Mouse (Mus musculus) gastrocnemius, adult 2 months (tissue): Measurements from ENCODE around the gene Mblac1. TPM values are rescaled to one million over a fixed set of nuclear protein-coding genes. Genes with fewer than 3 reads are reported as not detected.

Experiments used
- DNase-seq: peaks from one replicate; pipeline ENCODE4 v3.0.0; 2022
- H3K27ac ChIP-seq: fragments of 200-600 bp; 2 replicates; pipeline ENCODE4 v1.8.1; 2022; ENCODE audit warnings: mild to moderate bottlenecking
- H3K4me3 ChIP-seq: fragments of 200-600 bp; 2 replicates; pipeline ENCODE4 v1.8.1; 2022; ENCODE audit warnings: mild to moderate bottlenecking, moderate library complexity
- CTCF ChIP-seq: fragments of 200-600 bp; IDR thresholded peaks from 2 replicates; pipeline ENCODE4 v1.8.1; 2022; ENCODE audit warnings: antibody characterized with exemption, mild to moderate bottlenecking, moderate library complexity
- intact Hi-C: fragments of 180-260 bp; cut with DNase I; formaldehyde crosslinking; loops from one replicate; pipeline ENCODE4 v1.15.1; 2025
- microRNA-seq: library from miRNA; unstranded; fragments of <30 nt; microRNA quantifications from one replicate; pipeline ENCODE4 v1.2.0, GENCODE M21; 2021
- total RNA-seq, 2 experiments: library from RNA; stranded (reverse); gene quantifications; 2 replicates each; pipeline ENCODE4 v1.2.3; 2021

Mblac1 gene
- total RNA-seq, 2 experiments from 2014 or later, result 1.3 to 1.4 TPM

DNA sequence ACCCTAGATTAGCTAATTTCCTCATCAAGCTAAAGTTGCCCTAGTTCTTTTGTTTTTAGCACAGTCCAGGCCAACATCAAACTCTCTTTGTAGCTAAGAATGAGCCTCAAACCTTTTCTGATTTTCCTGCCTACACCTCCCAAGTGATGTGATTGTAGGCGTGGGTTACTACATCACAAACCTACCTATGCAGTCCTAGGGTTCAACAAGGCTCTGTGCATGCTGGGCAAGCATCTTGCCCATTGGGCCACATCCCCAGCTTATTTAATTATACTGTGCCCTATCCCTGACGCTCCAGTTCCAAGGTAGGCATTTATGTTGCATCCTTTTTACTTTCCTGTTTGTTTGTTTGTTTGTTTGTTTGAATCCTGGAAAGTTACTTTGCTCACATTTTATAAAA lies 31.6 kb downstream of the Mblac1 start, which contains the start of gene Nxpe5:
Gene Nxpe5, plus strand, starts transcription at position 199 of the 400 bp plus-strand sequence.
- Histone ChIP-seq H3K4me3 (no peak within 1 kb of the TSS), H3K27ac (no peak within 1 kb of the TSS)
- TF ChIP-seq CTCF, result no peak
- intact Hi-C loops, result no loop called here
- DNase-seq, result no peak

DNA sequence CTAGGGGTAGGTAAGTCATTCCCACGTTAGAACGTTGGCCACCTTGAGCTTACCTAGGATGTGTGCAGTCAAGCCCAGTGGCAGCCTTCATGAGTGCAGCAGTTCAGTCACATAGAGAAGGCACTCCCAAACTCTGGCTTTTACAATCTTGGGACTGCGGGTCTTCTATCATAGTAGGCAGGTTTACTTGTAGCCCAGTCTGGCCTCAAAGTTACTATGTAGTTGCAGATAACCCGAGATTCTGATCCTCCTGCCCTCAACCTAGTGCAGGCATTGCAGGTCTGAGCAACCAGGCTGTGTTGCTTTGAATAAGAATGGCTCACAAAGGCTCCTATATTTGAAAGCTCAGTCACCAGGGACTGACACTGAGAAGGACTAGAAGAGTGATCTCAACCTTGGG lies 32.4 kb downstream of the Mblac1 start:
- TF ChIP-seq CTCF, result no peak

DNA sequence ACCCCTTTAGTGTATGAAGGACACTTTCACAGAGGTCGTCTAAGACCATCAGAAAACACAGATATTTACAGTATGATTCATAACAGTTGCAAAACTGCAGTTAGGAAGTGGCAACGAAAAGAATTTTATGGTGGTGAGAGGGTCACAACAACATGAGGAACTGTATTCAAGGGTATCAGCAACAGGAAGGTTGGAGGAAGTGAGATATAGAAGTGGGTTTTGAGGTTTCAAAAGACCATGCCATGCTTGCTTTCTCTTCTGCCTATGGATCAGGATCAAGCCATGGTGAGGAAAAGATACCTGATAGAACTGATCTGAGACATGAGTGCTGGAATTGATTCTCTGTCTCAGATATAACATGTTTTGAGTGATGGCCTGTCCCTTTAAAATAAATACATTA lies 33.3 kb downstream of the Mblac1 start:
- Histone ChIP-seq H3K4me3 (no peak overlapping the region), H3K27ac (no peak overlapping the region)
- no peak for TF ChIP-seq CTCF
- DNase-seq, result no peak
- intact Hi-C loops, result no loop called here

More for the DNA sequence above, 32.4 kb downstream of the Mblac1 start:
- no peak overlapping the region for H3K27ac ChIP-seq
- intact Hi-C loops, result no loop called here
- no peak for DNase-seq
- no peak overlapping the region for H3K4me3 ChIP-seq

DNA sequence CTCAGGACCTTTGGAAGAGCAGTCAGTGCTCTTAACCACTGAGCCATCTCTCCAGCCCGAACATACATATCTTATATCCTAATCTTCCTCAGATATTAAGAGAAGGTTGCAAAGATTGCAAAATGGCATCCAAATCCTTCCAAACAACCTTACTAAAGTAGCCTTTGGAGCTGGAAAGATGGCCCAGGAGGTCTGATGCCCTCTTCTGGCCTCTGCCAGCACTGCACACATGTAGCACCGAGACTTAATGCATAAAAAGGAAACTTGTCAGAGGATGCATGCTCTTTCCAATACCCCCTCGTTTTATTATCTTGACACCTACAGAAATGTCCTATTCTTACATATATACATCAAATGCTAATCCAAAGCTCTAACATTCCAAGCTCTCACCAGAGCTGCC lies 33.9 kb downstream of the Mblac1 start:
- Histone ChIP-seq H3K27ac (no peak overlapping the region), H3K4me3 (no peak overlapping the region)
- TF ChIP-seq CTCF, result peak; percentile 52
- DNase-seq, result peak; percentile 33
- intact Hi-C loops, result no loop called here

DNA sequence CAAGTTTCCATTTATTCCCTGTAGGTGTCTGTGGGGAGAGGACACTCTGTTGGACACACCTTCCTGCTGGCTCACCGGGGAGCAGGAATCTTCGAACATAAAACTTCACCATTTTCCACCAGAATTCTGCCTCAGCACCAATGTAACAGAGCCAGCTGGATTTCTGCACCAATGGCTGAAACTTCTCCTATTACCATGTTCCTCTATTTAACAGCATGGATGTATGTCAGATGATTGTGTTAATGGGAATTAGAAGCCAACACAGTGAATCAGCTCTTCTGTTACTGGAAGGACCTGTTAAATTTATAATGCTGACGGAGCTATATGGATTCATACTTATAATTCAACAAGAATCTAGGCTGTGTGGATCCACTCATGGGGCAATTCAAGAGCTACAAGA lies 35.4 kb downstream of the Mblac1 start:
- no peak overlapping the region for H3K27ac ChIP-seq
- intact Hi-C loops, result no loop called here
- H3K4me3 ChIP-seq, result no peak overlapping the region
- TF ChIP-seq CTCF, result no peak
- DNase-seq, result no peak

DNA sequence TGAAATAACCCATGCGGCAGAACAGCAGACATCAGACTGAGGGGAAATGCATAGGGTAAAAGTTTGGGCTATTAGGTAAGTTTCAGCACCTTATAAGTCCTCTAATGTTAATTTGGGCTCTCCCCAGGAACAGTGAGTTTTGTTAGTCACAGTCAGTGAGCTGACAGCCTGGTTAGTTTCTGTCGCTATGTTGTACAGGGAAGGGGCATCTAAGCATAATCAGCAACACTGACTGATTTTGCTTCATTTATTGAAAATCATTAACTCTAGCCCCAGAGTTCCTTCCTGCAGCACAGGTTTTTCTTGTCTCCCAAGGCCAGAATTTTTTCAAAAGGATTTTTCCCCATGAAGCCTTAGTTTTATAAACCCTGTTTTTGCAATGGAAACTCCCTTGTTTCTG lies 39.7 kb downstream of the Mblac1 start:
- DNase-seq, result no peak
- intact Hi-C loops, result loop anchor here (2.0 kb wide), 1 partner anchor 27 kb away; no protein-coding TSS in a partner anchor
- no peak overlapping the region for H3K27ac ChIP-seq
- TF ChIP-seq CTCF, result no peak
- H3K4me3 ChIP-seq, result no peak overlapping the region

DNA sequence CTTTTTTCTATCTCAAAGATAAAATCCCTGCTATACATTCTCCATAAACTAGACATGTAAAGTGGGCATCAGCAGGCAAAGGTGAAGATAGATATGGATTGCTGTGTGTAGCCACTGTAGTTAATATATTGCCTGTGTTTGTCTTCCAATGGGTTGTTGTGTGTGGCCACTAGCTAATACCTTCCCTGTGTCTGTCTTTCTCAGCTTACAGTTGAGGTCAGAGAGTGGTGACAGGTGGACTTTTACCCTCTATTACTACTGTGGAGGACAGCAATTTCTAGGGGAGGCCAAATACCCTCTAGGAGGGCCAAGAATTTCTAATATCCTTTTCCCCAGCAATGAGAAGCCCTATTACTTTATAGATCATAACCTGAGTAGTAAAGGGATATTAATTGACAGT lies 40.1 kb downstream of the Mblac1 start:
- no peak overlapping the region for H3K27ac ChIP-seq
- no peak overlapping the region for H3K4me3 ChIP-seq
- DNase-seq, result no peak
- intact Hi-C loops, result loop anchor here (2.0 kb wide), 1 partner anchor 27 kb away; no protein-coding TSS in a partner anchor
- no peak for TF ChIP-seq CTCF

DNA sequence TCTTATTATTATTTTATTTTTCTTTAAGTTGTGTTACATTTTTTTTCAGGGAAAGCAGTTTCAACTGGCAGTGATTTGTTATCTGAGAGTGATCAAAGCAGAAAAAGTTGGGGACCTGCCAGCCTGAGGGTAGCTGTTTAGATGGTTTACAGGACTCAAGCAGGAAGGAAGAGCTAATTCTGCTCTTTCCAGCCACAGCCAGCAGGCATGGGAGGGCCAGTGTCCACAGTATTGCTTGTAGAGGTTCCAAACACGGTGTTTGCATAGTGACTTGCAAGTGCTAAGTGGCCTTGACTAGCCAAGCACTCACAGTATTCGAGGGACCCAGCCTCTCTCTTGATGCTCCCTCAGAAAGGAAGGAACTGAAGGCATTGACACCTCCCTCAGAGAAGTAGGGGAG lies 47.4 kb downstream of the Mblac1 start:
- no peak for DNase-seq
- no peak overlapping the region for H3K4me3 ChIP-seq
- no peak overlapping the region for H3K27ac ChIP-seq
- intact Hi-C loops, result no loop called here
- no peak for TF ChIP-seq CTCF

Small RNAs within 50 kb of the gene (microRNA-seq; reads per million reads assigned to microRNA genes)
- gene Mir106b (966 reads per million, percentile 76 among the genes with 10 or more reads in this experiment), gene Mir25 (324 reads per million, percentile 61 among the genes with 10 or more reads in this experiment), gene Mir93 (2,121 reads per million, percentile 83 among the genes with 10 or more reads in this experiment)

Other genes with a start within 250 kb of the Mblac1 start
- under 1 TPM; 0.31 to 0.51 TPM for gene Gjc3, start 231.2 kb upstream of the Mblac1 start, total RNA-seq
- not detected for gene Azgp1, start 212.8 kb upstream of the Mblac1 start, total RNA-seq
- not detected for gene Smok3a, start 173.1 kb upstream of the Mblac1 start, total RNA-seq
- gene Smok3b, start 172.9 kb upstream of the Mblac1 start, total RNA-seq, result not detected
- gene Smok3c, start 141.1 kb upstream of the Mblac1 start, total RNA-seq, result not detected
- 10 to 100 TPM; 10.7 to 10.8 TPM for gene Zkscan1, start 109.2 kb upstream of the Mblac1 start, total RNA-seq
- gene Zscan21, start 77.4 kb upstream of the Mblac1 start, total RNA-seq, result 10 to 100 TPM; 12.7 to 17.0 TPM
- 1 to 10 TPM; 3.7 to 6.9 TPM for gene Zfp113, start 38.6 kb upstream of the Mblac1 start, total RNA-seq
- gene Cops6, start 33.2 kb upstream of the Mblac1 start, total RNA-seq, result 100 to 1,000 TPM in 1 of 2 experiments, 10 to 100 TPM in 1; 97.7 to 111 TPM
- 10 to 100 TPM in 1 of 2 experiments, 1 to 10 TPM in 1; 8.4 to 10.3 TPM for gene Ap4m1, start 22.3 kb upstream of the Mblac1 start, total RNA-seq
- 1 to 10 TPM; 8.6 to 9.0 TPM for gene Mcm7, start 21.9 kb upstream of the Mblac1 start, total RNA-seq
- 10 to 100 TPM; 30.5 to 33.1 TPM for gene Taf6, start 6.9 kb upstream of the Mblac1 start, total RNA-seq
- gene Cnpy4, start 6.8 kb upstream of the Mblac1 start, total RNA-seq, result 1 to 10 TPM; 2.3 to 4.2 TPM
- under 1 TPM; 0.26 to 0.28 TPM for gene Nxpe5, start 31.6 kb downstream of the Mblac1 start, total RNA-seq
- 10 to 100 TPM; 51.7 to 53.8 TPM for gene Lamtor4, start 61.2 kb downstream of the Mblac1 start, total RNA-seq
- 1 to 10 TPM; 2.3 to 2.6 TPM for gene BC037034, start 69.7 kb downstream of the Mblac1 start, total RNA-seq
- gene Gal3st4, start 78.5 kb downstream of the Mblac1 start, total RNA-seq, result under 1 TPM; 0.13 to 0.42 TPM
- not detected for gene Gm43720, start 85.6 kb downstream of the Mblac1 start, total RNA-seq
- gene Gpc2, start 85.7 kb downstream of the Mblac1 start, total RNA-seq, result under 1 TPM in 1 of 2 experiments, not detected in 1; 0.06 TPM
- not detected for gene Stag3, start 85.9 kb downstream of the Mblac1 start, total RNA-seq
- gene Pvrig, start 147.6 kb downstream of the Mblac1 start, total RNA-seq, result not detected
- 1 to 10 TPM; 2.1 to 2.4 TPM for gene Zfp157, start 247.2 kb downstream of the Mblac1 start, total RNA-seq